Mouse (Mus musculus) adrenal gland, postnatal 14 days (tissue): ENCODE measurements at regions not wholly inside any gene's neighbourhood (a gene's known extent, or its start where the extent isn't known, plus 50 kb on each side); places are given as distances from the start of the nearest gene placed in this dataset.

Experiments
- DNase-seq: peaks from one replicate; pipeline ENCODE4 v3.0.0; 2021; ENCODE audit warnings: mixed read lengths

DNA sequence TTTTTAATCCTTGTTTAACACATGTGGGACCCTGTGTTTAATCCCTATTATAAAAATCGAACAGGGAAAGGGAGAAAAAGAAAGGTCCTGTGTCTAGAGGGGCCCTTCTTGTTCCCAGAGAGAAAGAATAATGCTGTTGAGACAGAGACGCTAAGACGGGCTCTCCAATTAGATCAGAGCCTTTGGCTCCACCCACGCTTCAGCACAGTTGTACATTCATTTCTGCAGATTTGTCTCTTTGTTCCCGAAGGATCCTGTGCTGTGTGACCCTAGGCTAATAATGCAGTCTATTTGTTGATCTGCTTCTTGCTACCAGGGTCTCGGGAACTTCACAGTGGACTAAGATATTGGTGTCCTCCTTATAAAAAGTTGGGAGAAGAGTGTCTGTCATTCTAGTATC, 92.0 kb downstream of the Cdc5l start:
- no peak for DNase-seq

DNA sequence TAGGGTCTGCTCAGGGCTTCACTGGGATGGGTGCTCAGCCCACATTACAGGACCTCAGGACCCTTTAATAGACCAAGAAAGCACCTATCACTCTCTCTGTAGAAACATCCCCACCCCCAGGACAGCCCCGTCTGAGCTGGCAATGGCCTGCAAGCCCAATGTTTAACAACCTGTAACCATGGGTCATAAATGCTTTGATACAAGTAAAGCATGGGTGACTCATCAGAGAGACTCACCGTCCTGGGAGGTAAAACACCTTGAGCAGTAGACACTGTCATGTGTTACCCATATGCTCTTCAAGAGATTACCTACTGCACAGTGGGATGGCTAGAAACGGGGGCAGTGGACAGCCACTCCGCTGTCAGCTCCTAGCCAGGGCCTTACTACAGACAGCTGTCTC, 92.7 kb downstream of the Cdc5l start:
- DNase-seq, result no peak

DNA sequence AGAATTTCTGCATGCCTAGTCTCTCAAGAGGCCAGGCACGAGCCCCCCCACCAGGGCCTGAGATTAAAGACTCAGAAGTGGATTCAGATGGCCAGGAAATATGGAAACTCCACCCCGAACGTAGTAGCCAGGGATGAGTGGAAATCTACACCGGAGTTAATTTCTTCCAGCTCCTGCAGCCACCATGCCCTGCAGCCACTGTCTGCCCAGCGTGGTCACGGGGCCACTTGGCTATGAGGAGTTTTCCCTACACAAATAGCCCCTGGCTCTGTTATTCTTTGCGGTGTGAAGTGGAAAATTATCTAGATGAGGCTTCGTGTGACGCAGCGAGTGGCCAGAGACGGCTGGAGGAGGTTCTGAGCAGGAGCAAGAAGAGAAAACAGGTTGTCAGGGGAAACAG, 94.3 kb downstream of the Cdc5l start:
- DNase-seq, result no peak

DNA sequence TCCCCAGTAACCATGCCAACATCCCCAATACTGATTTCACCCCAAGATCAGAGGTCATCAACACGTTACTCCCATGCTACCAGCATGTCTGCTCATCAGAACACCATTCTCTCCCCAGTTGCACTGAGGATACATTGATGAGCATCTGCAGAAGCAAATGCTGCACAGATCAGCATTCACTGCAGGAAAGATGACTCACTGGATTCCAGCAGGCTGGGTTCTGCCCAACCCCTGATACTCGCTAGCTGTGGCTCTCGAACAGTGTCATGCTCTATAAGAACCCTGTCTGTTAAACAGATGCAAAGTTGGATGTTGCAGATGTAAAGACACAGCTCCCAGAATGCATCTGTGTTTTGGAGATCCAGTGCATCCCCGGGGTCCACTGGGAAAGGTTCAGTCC, 95.5 kb downstream of the Cdc5l start:
- no peak for DNase-seq

DNA sequence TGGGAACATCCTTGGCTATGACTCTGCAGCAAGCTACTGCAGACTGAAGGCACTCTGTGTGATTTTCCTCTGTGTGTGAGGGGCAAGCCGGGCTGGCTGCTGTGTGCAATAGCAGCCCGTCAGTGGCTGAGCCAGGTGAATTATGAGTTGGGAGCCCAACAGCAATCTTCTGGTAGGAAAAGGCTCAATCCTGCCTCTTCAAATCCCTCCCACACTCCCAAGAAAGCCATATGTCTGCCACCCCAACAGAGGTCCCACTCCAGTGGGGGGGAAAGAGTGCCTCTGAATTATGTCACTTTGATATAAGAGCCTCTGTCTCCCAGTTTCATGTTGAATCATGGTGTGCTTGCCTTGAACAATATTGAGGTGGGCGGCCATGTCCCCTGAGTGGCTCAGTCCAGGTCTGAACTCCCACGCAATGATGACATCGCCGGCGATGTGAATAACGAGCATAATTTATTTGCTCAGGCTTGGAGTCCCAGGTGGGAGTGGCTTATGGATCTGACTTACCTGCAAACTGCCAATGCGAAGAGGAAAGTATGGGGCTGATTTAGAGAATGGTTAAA, 97.9 kb downstream of the Cdc5l start:
- DNase-seq, result no peak

DNA sequence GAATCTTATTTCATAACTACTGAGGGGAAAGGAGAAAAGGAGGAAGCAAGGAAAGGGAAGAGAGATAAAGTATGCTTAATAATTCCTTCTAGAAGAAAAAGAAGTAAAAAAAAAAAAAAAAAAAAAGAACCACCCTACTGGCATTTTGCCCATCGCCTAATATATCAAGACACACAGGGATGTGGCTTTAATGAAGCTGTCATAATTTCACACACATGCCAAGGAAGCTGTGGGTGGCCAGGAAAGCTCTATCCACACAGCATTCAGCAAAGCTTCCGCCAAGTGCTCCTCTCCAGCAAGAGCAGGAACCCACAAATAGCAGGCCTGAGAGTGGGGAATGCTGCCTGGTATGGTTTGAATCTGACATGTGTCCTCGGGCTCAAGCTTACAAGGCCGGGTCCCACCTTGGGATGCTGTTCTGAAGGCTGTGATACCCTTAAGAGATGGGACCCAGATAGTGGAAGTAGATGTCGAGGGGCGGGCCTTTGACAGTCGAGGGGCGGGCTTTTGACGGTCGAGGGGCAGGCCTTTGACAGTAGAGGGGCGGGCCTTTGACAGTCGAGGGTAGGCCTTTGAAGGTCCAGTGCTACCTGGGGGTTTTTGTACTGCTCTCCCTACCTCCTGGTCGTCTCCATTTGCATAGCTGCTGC, 98.7 kb downstream of the Cdc5l start:
- DNase-seq, result no peak

DNA sequence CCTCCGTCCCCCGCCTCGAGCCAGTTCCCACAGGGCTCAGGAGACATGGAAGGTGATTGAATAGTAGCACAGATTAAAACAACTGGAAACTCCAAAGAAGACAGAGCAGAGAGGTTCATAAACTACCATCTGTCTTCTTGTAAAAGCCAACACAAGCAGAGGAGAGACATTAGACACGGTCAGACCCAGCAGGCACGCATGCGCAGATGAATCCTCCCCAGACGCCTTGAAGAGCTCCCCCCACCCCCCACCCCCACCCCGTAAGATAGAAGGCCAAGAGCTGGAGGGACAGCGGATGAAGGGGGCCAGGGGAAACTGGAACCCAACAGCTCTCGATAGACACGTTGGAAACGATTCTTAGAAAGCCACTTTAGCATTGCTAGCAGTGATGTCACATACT, 101.2 kb downstream of the Cdc5l start:
- DNase-seq, result no peak

DNA sequence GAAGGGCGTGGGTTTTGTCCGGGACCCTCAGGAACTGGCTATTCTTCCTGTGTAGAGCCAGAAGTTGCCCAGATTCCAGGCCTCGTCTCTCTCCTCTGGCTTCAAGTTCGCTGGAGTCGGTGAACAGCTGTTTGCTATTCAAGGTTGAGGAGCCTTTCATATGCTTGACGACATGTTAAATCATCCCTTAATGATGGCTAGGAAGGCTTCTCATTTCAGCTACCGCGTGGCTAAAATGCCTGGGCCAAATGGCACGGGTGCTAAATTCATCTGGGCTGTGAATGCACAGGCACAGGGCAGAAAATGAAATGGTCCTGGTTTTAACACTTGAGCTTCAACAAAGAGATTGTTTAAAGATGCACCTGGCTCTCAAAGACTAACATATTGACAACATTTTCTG, 104.3 kb downstream of the Cdc5l start:
- no peak for DNase-seq

DNA sequence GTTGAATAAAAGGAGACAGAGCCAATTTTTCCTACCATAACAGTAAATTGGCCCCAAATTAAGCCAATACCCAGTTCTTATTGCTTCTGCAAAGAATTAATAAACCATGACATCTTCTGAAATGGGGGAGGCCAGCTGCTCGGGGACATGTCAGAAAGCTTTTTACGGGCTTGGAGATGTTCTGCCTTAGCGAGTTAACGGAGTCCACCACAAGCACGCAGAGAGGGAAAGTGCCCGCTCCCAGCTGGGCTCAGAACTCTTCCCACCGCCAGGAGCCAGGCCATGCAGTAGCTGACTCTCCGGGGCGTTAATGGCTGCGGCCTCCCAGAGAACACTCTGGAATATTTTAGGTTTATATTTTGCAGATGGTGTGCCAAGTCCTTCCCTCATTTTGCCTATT, 106.8 kb downstream of the Cdc5l start:
- DNase-seq, result no peak

DNA sequence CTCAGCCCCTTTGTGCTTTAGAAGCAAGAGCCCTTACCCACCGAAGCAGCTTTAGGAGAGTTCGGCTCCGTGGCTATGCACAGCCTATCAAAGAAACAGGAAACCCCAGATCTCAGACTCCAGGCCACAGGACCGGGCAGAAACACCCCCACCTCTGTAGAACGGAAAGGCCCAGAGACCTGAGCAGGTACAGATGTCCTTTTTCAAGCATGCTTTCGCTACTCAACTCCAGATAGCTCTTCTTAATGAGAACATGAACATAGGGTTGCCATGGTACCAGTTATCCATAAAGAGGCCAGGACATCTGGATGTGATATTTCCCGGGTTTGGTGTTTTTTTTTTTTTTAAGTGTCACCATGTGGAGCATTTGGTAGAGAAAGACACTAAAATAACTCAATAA, 107.4 kb downstream of the Cdc5l start:
- no peak for DNase-seq

DNA sequence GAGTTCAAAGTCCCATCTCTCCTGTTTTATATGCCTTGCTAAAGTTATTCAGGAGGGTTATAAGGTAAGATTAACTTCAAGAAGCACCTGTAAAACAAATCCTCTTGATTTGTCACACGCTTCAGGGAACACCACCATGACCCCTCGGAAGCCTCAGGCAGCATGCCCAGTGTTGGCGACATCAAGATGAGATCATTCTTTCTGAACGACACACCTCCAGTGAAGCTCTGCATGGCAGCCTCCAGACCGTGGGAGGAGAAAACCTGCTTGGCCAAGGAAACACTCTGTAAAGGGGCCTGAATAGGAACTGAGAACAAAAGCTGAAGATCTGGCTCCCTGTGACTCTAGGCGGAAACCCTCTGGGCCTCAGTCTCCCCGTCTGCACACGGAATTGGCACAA, 110.7 kb downstream of the Cdc5l start:
- DNase-seq, result peak; percentile 39

DNA sequence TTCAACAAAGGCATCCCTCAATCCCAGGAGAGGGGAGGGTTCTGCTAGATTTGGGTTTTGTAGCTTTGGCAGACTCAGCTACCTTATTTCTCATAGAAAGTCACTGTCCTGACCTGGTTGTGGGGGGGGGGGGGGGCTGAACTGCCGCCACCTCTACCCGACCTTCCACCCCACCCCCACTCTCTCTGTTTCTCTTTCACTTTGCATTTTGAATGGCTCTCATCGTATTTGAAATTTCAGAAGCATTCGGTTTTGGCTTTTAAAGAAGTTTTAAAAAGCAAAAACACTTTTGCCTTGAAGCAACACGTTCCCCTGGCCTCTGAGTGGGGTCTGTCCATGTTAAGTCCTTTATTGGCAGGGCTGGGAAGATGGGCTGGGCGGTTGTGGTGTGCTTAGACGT, 113.5 kb downstream of the Cdc5l start:
- no peak for DNase-seq

DNA sequence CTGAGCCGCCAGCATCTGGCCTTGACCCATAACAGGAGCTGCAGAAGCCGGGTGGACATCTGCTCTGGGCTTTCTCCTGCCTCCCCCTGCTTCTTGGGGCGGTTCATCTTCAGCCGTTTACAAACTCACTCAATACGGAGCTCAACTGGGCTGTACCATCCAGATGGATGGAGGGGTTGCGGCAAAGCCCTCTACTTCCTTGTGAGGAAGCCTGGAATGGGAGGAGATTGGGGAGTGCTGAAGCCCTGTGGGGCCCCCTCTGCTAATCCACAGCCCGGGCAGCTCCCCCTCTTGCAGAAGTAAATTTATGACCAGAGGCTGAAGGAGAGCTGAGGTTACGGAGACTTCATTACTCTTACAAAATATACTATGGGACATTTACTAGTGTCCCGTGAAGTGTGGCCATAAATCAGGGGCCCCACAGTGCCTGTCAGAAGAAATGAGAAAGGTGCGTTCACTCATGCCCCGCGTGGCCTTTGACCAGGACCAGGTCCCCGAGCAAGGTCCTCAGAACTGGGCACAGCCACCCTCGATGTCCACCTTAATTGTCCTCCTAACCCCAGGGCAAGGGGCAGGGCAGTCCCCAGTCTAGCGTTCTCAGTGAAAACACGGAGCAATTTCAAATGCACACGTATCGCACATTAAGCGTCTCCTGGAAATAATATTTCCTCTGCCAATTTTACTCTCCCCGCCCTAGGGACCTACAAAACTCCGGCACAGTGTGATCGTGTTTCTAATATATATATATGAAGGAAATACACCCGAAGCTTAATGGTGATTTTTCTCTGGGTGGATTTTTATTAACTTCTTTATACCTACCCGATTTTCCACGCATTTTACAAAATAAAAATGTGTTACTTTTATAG, 115.1 kb downstream of the Cdc5l start:
- DNase-seq, result peak; percentile 17

DNA sequence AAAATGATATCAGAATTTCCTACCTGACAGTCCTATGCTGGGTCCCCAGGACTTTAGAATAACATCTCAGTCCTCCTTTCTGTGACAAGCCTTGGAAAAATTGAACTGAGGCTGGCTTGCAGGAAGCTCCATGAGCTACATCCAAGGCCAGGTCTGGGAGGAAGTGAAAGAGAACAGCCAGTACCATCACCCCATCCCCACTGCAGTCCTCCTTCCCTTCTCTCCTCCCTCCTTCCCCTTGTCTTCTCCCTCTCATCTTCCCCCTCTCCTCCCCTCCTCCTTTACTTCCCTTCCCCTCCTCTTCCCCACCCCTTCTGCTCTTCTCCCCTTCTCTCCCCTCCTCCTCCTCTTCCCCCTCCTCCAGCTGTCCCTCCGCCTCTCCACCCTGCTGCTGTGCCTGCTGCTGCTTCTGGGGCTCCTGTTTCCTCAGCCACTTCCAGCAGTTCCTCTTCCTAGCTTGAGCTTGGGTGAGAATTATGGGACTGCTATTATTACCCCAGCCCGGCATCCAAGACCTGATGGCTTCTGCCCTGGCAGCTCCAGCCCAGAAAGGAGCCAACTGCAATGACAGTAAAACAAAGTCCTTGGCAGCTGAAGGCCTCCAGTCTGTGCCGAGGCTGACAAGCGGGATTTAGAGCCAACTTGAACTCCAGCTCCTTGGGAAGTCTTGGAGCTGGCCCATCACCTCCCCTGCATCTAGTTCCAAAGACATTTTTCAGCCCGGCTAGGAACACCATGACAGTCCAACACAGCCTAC, 120.8 kb downstream of the Cdc5l start:
- DNase-seq, result peak; percentile 80

DNA sequence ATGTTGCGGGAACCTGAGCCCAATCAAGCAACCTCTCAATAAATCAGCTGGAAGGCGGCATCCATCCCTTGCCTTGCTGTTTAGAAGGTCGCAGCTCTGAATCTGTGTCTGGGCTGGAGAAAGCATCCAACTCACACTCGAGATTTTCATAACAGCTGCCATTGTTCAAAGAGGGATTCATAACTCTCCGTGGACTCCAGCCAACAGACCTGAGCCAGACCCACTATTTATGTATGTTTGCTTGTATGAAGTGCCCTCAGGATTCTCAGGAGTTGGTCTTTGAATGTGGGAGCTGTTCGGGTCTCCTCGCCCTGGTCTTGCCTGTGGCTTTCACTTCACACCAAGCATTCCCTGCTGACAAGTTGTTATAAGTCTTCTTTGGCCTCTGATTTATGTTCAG, 127.0 kb downstream of the Cdc5l start:
- no peak for DNase-seq

DNA sequence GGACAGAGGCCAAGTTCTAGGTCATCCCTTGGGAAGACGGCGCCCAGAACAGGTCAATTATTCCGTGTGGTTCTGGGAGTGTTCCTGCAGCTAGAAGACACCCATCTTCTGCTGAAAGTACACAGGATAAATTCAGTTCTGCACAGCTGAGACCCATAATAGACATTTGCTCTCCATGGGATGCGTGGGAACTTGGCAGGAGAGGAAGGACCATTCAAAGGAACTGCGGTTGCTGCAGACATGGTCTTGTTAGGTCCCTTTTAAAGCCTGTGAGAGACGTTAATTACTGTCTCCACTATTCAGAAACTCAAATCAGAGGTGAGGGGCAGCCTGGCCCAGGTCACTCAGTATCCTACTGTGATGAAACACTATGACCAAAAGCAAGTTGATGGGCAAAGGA, 130.4 kb downstream of the Cdc5l start:
- DNase-seq, result no peak

DNA sequence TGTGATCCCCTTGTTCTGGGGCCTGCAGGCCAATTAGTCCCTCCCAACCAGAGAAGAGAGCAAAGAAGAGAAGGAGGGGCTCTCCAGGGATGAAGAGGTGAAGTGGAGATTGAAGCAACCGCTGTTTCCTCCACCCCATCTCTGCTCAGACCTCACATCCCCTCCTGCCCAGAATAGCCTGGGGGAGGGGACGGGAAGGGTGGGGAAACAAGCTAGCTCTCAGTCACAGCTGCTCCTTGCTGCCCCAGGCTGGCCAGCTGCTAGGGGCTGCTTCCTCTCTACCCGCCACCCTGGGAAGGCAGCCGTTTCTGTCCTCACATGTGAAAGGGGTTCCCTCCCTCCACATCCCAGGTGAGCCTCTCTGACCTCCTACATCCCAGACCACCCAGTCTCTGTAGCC, 135.2 kb downstream of the Cdc5l start:
- DNase-seq, result no peak

DNA sequence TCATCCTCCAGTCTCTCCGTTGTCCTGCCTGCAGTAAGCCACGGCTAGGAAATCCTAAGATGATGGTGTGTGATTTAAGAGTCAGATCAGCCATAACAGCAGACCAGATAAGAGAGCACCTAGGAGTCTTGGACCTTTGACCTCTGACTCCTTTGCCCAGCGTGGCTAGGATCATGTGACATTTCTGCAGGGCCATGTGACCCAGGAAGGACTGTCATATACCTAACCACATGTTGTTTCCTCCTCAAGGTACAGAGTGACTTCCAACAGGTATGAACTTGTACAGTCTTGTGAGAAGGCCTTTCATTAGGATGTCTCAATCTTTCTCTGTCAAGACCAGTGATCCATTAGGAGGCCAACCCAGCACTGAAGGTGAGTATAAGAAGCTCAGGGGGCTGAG, 135.7 kb downstream of the Cdc5l start:
- no peak for DNase-seq

DNA sequence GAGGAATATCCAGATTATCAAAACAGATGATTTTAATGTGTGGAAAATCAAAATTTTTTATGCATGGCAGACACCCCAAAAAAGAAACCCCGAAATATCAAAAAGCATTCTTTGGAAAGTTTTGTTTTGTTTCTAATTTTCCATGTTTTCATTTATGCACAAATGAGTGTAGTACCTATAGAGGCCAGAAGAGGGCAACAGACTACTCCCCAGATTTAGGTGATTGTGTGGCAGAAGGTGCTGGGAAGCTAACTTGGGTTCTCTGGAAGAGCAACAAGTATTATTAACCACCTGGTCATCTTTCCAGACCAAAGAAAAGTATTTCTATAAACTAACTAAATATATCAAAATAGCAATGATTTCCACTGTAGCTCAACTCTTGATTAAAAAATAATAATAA, 137.2 kb downstream of the Cdc5l start:
- no peak for DNase-seq

DNA sequence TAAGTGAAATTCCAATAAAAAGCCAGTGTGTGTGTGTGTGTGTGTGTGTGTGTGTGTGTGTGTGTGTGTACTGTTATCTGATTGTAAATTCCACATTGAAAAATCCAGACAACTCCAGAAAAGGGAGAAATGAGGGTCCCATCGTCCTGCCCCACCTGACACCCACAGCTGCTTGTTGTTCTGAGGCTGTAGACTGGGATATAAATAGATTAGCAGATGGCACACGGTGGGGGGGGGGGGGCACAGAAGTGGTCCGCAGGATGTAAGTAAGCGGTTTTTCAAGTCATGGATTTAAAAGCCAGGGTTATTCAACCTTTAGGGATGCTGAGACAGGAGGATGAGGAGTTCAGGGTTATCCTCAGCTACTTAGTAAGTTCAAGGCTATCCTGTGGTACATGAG, 138.7 kb downstream of the Cdc5l start:
- no peak for DNase-seq

DNA sequence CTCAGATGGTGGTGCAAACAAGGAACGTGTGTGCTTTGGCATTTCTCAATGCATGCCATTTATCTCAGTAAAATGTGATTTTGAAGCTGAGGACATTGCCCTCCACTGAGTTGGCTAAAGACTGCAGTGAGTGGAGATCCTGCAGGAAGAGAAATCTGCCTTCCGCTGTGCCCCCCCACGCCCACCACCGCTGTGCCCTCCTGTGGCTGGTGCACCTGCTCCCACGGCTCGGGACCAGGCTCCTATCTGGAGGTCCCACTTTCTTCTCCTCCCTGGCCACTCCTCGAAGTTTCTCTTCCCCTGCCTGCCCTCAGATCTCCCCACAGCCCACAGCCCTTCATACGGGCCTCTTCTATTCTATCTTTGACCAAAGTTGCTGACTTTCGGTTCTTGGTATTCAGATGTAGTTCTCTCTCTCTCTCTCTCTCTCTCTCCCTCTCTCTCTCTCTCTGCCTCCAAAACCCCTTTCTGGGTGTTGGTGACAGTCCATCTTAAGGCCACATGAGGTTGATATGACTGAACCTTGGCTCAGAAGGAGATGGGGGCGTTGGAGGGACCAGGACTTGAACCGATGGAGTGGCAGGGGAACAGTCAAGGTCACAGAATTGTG, 139.2 kb downstream of the Cdc5l start:
- DNase-seq, result no peak

DNA sequence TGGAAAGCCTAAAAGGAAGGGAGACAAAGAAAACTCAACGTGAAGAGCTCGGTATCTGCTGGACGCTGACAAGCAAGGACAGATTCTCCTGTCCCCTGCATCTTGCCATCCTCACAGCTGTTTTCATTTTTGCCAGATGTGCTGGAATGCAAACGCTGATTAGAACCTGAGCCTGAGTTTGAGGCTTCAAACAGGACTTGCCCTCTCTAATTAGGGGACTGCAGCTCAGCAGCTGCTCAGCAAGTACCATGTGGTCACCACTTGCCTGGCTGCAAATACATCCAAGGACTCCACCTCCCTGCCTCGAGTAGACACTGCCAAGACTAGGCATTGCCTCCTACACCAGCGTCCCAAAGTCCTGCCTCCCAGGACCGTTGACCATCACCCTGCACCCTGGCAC, 140.7 kb downstream of the Cdc5l start:
- DNase-seq, result no peak

DNA sequence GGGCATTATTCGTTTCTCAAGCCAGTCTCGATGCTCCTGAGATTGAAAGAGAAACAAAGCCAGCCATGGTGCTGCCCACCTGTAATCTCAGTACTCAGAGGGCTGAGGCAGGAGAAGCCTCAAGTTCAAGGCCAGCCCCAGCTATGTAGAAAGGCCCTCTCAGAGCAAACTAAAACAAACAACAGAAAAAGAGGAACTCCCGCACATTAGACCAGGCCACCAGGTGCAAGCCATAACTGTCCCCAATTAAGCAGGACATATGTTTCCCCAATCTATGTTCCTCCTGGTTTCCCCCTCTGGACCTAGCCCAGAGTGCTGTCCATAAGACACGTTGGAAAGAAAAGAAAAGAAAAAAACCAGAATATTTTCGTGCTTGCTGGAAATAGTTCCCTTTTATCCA, 142.5 kb downstream of the Cdc5l start:
- DNase-seq, result no peak
